Mouse (Mus musculus) C2C12 (cell line): ENCODE data around the gene Dyrk1a. TPM values are rescaled to one million over a fixed set of nuclear protein-coding genes. Genes with fewer than 3 reads are reported as not detected.

ENCODE experiments used
- H3K27me3 ChIP-seq: one replicate; pipeline ENCODE4 v1.6.1; 2011; ENCODE audit not compliant: control insufficient read depth, insufficient read depth, insufficient read length
- H3K36me3 ChIP-seq: one replicate; pipeline ENCODE4 v1.6.1; 2011; ENCODE audit not compliant: control insufficient read depth, insufficient read depth
- H3K4me3 ChIP-seq: one replicate; pipeline ENCODE4 v1.5.1; 2011; ENCODE audit warnings: mild to moderate bottlenecking, control low read depth; ENCODE audit not compliant: poor library complexity, insufficient read depth, severe bottlenecking
- H3K79me2 ChIP-seq: one replicate; pipeline ENCODE4 v1.6.1; 2011; ENCODE audit not compliant: control insufficient read depth, insufficient read depth
- H3K79me3 ChIP-seq: one replicate; pipeline ENCODE4 v1.6.1; 2011; ENCODE audit warnings: low read depth, control low read depth
- H3ac ChIP-seq: one replicate; pipeline ENCODE3; 2011; ENCODE audit warnings: low read depth; ENCODE audit not compliant: control insufficient read depth, insufficient read length
- CEBPB ChIP-seq: IDR thresholded peaks from one replicate; pipeline ENCODE4 v1.6.1; 2011; ENCODE audit warnings: low read depth, mild to moderate bottlenecking, control low read depth, moderate library complexity
- CTCF ChIP-seq: IDR thresholded peaks from one replicate; pipeline ENCODE4 v1.5.1; 2011; ENCODE audit not compliant: control insufficient read depth, insufficient read depth, insufficient read length
- FOSL1 ChIP-seq: IDR thresholded peaks from one replicate; pipeline ENCODE4 v1.8.0; 2011; ENCODE audit warnings: mild to moderate bottlenecking, low read length; ENCODE audit not compliant: poor library complexity, insufficient read depth, severe bottlenecking
- MAX ChIP-seq: IDR thresholded peaks from one replicate; pipeline ENCODE4 v1.6.1; 2011; ENCODE audit warnings: mild to moderate bottlenecking, control low read depth
- MYOD1 ChIP-seq: IDR thresholded peaks from one replicate; pipeline ENCODE4 v1.6.1; 2011; ENCODE audit warnings: low read depth; ENCODE audit not compliant: control insufficient read depth, insufficient read length
- MYOG ChIP-seq: IDR thresholded peaks from one replicate; pipeline ENCODE4 v1.6.1; 2011; ENCODE audit not compliant: control insufficient read depth, insufficient read length; ENCODE audit errors: extremely low read depth
- USF1 ChIP-seq: IDR thresholded peaks from one replicate; pipeline ENCODE4 v1.6.1; 2011; ENCODE audit warnings: low read depth, mild to moderate bottlenecking, control low read depth, moderate library complexity
- polyA plus RNA-seq: library from polyadenylated mRNA; unstranded; fragments of >200 nt; fragmentation: generic; extraction: Trizol; gene quantifications from one replicate; pipeline ENCODE4 v1.2.1, GENCODE M21; 2012; ENCODE audit warnings: missing spikeins

The Dyrk1a gene
- polyA plus RNA-seq, 1 experiment = 17.3 TPM

DNA sequence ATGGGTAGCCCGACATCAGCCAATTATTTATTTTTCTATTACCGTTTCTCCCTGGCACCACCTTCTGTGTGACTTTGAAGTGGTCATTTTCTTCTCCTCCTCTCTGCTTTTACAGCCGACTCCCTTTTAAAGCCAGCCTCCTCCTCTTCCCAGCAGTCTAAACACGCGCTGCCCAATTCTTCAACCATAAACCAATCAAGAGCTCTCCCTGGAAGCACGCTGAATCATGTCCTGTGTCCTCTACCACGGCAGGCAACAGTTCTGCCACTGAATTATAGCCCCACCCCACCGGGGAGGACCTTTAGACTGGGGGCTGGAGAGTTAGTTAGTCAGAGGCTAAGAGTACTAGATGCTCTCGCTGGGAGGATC, 32.7 kb upstream of the Dyrk1a start:
- no peaks in the 10 kb centered on the region for H3K79me3 ChIP-seq
- H3K79me2 ChIP-seq = no peaks in the 10 kb centered on the region
- TF ChIP-seq MAX = peak; percentile 35
- no peak for TF ChIP-seq CEBPB
- H3ac ChIP-seq = no peak overlapping the region
- H3K4me3 ChIP-seq = no peak overlapping the region
- no peaks in the 10 kb centered on the region for H3K36me3 ChIP-seq
- H3K27me3 ChIP-seq = no peaks in the 10 kb centered on the region

DNA sequence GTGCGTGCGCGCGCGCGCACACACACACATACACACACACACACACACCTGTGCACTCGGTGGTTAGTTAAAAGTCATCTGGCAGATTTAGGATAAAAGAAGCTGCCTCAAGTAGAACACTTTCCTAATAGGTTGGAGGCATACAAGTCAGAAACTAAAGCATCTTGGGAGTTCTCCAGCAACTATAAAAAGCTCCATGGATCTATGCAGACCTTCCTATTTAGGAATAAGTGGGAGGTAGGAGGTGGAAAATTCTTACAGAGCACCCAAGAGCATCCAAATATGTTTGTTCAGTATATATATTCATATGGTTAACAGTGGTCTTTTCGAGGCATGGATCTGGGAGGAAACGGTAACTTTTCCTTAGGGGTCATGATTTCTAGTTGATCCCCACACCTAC, 29.7 kb upstream of the Dyrk1a start:
- no peak overlapping the region for H3K4me3 ChIP-seq
- no peaks in the 10 kb centered on the region for H3K79me3 ChIP-seq
- no peaks in the 10 kb centered on the region for H3K27me3 ChIP-seq
- H3K36me3 ChIP-seq = no peaks in the 10 kb centered on the region
- TF ChIP-seq CTCF (no peak), USF1 (no peak), CEBPB (no peak), FOSL1 (no peak), MYOG (no peak), MAX (no peak), MYOD1 (no peak)
- H3K79me2 ChIP-seq = no peaks in the 10 kb centered on the region
- H3ac ChIP-seq = no peak overlapping the region

DNA sequence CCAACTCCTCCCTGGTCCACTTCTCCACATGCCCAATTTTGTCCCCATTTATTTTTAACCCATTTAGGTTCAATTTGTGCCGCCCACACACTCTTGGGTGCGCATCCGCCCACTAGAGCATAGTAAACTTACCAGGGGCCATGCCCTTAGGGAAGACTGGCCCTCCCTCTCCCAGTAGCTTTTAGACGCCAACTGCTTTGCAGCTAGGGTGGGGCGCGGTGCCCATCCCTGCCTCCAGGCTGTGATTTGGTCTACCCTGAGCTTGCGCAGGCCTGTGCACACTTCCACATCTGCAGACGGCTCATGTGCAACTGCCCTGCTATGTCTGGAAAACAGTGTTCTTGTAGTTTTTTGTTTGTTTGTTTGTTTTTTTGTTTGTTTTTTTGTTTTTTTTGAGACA, 26.9 kb upstream of the Dyrk1a start:
- H3K27me3 ChIP-seq = no peaks in the 10 kb centered on the region
- no peak overlapping the region for H3K4me3 ChIP-seq
- no peaks in the 10 kb centered on the region for H3K79me3 ChIP-seq
- H3K36me3 ChIP-seq = no peaks in the 10 kb centered on the region
- TF ChIP-seq USF1 (no peak), MYOD1 (no peak), MYOG (no peak)
- no peaks in the 10 kb centered on the region for H3K79me2 ChIP-seq
- H3ac ChIP-seq = no peak overlapping the region

DNA sequence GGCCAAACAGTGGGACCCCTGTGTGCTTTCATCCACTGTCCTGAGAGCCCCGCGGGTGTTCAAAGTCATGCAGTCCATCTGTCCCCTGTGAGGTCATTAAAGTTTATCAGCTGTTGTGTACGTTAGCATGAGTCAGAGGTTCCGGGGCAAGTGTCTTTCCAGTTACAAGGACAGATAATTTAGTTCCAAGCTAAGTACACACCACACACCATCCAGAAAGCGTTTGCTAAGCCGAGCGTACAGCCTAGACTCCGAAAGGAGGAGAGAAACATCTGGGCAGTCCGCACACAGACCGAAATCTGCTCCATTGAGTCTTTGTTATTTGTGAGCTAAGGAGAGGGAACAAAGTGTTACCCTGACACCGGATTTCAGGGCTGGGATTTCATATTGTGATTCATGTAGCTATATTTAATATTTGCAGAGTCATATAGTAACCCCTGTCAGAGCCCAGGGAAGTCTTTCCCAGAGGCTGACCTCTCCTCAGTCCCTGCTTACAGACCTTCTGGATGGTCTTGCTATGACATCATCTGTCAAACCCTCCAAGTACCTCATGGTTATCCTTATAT, 25.2 kb upstream of the Dyrk1a start:
- H3K27me3 ChIP-seq = no peaks in the 10 kb centered on the region
- H3ac ChIP-seq = no peak overlapping the region
- no peaks in the 10 kb centered on the region for H3K79me3 ChIP-seq
- H3K4me3 ChIP-seq = no peak overlapping the region
- no peaks in the 10 kb centered on the region for H3K36me3 ChIP-seq
- TF ChIP-seq MYOG (no peak), MYOD1 (peak; percentile 33), USF1 (no peak), MAX (no peak), CTCF (no peak), FOSL1 (no peak), CEBPB (no peak)
- no peaks in the 10 kb centered on the region for H3K79me2 ChIP-seq

DNA sequence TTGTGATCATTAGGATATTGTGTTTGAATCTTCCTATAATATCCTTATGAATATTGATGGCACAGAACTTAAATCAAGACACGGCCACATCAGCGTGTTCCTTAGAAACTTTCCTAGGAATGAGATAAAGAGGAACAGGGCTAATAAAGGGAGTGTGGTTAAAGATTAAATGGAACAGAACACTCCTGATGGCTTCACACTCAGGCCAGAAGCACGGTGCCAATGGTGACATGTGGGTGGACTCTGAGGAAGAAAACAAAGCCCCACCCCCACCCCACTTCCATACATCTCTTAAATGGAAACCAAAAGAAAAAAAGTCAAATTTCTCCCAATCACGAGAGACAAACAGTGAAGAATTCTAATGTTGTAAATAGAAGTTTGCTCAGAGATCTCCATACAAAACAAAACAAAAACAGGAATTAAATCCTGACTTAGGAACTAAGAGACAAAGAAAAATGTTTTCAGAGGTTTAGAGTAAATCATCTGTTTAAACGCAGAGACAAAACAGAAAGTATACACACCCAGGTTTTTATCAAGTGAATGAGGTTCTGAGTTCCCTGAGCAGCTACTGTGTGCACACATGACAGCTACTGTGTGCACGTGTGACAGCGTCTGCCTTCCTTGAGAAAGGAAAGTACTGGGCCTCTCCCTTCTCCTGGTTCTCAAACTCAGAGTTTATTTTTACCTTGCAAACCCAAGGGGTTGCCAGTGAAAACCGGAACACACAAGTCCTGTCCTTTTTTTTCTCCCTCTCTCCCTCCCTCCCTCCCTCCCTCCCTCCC, 23.8 kb upstream of the Dyrk1a start:
- H3ac ChIP-seq = no peak overlapping the region
- no peaks in the 10 kb centered on the region for H3K79me2 ChIP-seq
- no peak overlapping the region for H3K4me3 ChIP-seq
- no peaks in the 10 kb centered on the region for H3K79me3 ChIP-seq
- H3K36me3 ChIP-seq = no peaks in the 10 kb centered on the region
- no peak for TF ChIP-seq CEBPB
- no peak for TF ChIP-seq FOSL1
- TF ChIP-seq MYOD1 = no peak
- TF ChIP-seq MYOG = no peak
- no peak for TF ChIP-seq MAX
- no peak for TF ChIP-seq USF1
- no peak for TF ChIP-seq CTCF
- H3K27me3 ChIP-seq = no peaks in the 10 kb centered on the region

DNA sequence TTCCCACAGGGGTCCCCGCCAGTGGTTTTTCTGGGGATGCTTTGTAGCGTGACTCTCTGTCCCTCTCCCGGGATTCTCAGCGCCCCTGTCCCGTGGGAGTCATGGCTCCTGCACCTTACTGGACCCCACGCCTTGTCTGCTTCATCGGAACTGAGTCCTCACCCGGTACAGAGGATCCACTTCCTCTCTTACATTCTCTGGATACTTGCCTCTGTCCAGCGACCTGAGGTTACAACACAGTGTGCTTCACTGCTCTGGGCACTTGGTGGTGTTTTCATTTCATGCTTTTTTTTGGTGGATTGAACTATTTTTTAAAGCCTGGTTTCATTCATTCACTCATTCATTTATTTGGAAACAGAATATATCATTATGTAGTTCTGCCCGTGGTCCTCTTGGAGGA, 20.0 kb upstream of the Dyrk1a start:
- Histone ChIP-seq H3K27me3 (no peaks in the 10 kb centered on the region), H3K79me3 (no peaks in the 10 kb centered on the region), H3K4me3 (no peak overlapping the region), H3K36me3 (no peaks in the 10 kb centered on the region), H3K79me2 (no peaks in the 10 kb centered on the region), H3ac (no peak overlapping the region)
- TF ChIP-seq CTCF (no peak), USF1 (no peak)
